Mouse (Mus musculus): ENCODE measurements around the gene Olfr653.

Gene Olfr653

DNA sequence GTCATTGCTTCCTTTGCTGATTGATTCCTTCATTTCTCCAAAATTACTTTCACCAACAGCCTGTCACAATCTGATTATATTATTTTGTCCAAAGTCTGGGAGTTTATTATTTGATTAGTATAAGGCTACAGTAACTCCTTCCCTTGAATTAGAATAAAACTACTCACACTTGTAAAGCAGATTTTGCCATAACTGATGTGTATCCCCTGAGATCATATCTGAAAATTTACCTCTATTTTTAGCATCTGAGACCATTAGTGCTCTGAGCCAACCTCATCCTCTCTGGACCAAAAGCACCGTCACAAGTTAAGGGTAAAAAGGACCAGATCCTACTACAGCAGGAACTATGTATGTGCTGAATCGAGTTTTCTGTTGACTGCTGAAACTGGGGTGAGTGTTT is at the start of gene Olfr653:
Gene Olfr653, plus strand, starts transcription at position 301 of the 400 bp plus-strand sequence.
- DNase-seq (ENCODE audit: low spot score in 2 of 2): no peak

DNA sequence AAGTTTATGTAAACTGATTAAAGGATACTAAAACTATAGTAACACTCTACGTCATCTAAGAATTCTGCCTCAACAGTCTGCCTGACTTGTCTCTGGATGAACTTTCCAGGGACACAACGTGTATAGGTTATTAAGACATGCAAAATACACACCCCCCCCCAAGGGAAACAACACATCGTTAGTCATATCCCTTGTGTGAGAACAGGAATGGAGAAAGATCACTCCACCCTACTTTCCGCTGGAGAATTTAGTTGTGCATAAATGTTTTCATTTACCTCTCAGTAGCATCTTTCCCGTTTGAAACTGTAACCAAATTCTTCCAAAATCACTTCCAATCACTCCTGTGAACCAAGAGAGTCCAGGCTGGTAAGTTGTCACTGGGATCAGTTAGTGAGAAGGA is 27.3 kb upstream of the Olfr653 start, which contains the start of gene Olfr651:
Gene Olfr651, plus strand, starts transcription at position 301 of the 400 bp plus-strand sequence.
- DNase-seq (ENCODE audit: low spot score in 2 of 2): no peak

DNA sequence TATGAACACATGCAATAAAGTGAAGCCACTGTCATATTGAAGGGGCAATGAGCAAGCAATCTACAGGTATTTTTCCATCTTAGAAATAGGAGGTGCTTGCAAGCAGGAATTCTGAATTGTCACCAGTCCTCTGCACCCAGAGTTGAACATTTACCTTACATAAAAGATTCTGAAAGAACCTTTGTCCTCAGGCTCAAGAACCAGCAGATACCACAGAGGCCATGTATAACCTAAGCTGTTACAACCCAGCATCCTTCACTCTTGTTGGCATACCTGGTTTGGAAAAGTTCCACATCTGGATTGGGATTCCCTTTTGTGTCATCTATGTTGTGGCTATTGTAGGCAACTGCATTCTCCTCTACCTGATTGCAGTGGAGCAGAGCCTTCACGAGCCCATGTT is 24.4 kb upstream of the Olfr653 start:
- DNase-seq (ENCODE audit: low spot score in 2 of 2): no peak

DNA sequence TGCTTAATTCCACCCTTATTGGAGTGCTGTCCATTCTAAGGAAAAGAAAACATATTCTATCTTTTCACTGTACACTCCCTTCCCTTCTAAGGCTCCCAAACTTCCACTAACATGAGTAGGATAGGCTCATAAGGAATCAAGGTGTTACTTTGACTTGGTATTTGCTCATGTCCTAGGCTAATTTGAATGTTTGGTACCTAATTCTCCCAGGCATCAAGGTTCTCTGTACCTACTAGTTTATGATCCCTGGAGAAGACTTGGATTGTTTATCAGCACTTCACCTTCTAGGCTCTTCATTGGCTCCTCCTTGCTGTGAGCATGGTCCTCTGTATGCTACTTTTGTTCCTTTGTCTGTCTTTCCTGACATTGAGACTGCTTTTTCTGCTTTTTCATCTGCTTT is 16.5 kb upstream of the Olfr653 start, which contains the start of gene Olfr652:
Gene Olfr652, plus strand, starts transcription at position 301 of the 400 bp plus-strand sequence.
- no peak for DNase-seq (ENCODE audit: low spot score in 2 of 2)

DNA sequence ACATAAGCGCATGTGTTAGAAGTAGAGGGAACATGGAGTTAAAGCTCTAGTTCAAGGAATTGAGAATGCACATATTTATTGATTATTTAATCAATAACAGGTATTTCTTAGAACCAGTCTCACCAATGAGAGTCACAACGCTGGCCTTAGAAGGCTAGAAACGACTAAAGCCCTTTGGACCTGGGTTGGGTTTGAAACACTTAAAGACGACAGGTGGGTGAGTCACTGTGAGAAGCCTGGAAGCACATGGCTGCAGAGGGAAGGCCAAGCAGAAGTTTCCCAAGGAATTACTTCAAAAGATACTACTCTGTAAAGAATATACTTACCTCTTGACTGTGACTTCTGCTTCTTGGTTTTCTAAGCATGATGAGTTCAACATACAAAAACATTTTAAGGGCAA is 3.7 kb downstream of the Olfr653 start:
- DNase-seq (ENCODE audit: low spot score in 2 of 2): no peak

DNA sequence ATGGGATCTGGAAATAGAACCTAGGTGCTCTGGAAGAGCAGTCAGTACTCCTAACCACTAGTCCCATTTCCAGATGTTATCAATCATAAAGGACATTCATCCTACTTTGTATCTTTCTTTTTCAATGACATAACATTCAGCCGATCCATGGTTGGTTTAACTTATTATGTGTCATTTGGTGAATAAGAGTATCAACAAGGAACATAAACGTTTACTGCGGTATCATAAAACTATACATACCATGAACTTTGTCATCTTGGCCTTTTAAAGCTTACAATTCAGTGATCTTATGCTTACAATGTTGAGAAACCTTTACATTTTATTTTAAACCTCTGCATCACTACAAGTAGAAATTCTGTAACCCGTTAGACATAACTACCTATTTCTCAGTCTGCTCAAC is 4.3 kb downstream of the Olfr653 start:
- no peak for DNase-seq (ENCODE audit: low spot score in 2 of 2)

DNA sequence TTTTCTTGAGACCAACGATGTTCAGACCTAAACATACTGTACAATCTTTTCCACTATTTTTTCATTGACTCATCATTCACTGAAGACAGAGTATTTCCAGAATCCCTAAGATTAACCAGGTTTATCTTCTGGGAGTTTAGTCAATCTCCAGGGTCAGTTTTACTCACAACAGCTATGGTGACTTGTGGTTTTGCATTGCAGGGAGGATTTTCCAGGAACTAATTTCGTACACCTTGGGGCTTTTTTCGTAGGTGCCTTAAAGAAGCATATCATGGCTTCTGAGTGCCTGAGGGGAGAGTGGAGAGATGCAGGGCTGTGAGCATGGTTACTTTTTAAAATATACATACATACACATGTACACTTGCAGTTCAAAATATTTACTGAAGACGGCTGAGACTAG is 9.6 kb downstream of the Olfr653 start, which contains the start of gene Olfr654:
Gene Olfr654, plus strand, starts transcription at position 301 of the 400 bp plus-strand sequence.
- no peak for DNase-seq (ENCODE audit: low spot score in 2 of 2)

DNA sequence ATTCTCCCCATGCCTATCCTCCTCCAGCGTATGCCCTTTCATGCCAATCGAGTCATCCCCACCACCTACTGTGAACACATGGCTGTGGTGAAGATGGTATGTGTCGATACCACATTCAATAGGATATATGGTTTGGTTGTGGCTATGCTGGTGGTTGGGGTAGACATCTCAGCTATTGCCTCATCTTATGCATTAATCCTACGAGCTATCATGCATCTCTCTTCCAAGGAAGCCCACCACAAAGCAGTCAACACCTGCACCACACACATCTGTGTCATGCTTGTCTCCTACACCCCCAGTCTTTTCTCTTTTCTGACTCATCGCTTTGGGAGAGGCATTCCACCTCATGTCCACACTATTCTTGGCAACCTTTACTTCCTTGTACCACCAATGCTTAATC is 11.2 kb downstream of the Olfr653 start:
- DNase-seq (ENCODE audit: low spot score in 2 of 2): no peak

DNA sequence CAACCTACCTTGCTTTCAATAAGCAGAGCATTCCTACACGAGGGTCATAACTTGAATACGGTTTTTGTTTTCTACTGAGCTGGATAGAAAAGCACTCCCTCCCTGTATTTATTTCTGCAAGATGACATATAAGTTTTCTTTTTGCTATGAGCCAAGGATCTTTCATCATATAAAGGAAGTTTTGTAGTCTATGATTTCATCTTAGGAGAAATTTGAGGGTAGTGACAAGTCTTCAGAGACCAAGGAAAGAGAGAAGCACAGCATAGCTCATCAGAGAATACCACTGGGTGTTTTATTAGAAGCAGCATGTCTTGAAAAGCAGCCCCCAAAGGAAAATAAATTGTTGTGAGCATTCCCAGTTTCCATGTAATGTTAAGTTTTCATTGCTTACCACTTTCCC is 24.6 kb downstream of the Olfr653 start, which contains the start of gene Olfr655:
Gene Olfr655, minus strand, starts transcription at position 101 of the 400 bp plus-strand sequence.
- DNase-seq (ENCODE audit: low spot score in 2 of 2): no peak

DNA sequence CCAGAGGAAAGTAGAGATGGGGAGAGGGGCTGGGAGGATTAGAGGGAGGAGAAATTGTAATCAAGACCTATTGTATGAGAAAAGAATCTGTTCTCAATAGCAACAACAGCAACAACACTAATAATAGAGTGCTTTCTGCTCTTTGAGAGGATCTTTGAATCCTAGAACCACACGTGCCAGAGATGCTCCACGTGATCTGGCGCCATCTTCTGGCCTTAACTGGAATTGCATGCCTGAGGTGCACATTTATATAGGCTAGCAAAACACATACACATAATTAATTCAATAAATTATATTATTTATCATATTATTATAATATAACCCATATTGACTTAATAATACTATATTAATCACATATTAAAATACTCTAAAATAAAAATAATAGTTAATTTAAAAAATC is 26.1 kb downstream of the Olfr653 start:
- DNase-seq (ENCODE audit: low spot score in 2 of 2): no peak

DNA sequence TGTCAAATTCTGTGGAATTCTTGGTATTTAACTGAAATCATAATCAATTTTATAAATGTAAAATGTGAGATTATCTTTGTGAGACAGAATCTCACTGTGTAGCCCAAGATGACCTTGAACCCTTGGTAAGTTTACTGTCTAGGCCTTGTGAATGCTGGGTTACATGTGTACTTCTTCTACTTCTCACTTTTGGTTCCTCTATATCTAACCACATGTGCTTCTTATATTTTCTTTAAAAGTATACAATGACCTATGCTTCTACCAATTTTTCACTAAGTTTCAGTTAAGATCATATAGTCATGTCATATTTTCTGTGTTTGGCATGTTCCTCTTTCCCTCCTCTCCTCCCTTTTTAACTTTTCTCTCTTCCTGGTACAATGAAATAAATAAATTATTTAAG is 27.6 kb downstream of the Olfr653 start:
- DNase-seq (ENCODE audit: low spot score in 2 of 2): no peak

DNA sequence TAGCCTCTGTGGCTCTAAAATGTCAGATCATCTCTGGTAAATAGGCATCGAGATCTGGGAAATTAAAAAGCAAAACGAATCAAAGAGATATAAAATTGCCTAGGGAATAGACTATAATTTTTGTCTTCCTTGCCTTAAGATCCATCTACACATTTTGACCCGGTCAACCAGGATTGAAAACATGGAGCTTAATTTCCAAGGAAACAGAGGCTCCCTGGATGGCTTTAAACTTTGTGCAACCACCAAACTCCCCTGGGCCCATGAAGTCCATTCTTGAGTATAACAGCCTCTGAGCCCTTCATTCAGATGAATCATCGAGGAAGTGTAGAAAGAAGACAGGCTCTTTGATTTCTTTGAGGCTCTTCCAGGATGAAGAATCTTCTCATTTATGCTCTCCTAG is 36.5 kb downstream of the Olfr653 start, which contains the start of gene Olfr656:
Gene Olfr656, plus strand, starts transcription at position 301 of the 400 bp plus-strand sequence.
- DNase-seq (ENCODE audit: low spot score in 2 of 2): no peak

DNA sequence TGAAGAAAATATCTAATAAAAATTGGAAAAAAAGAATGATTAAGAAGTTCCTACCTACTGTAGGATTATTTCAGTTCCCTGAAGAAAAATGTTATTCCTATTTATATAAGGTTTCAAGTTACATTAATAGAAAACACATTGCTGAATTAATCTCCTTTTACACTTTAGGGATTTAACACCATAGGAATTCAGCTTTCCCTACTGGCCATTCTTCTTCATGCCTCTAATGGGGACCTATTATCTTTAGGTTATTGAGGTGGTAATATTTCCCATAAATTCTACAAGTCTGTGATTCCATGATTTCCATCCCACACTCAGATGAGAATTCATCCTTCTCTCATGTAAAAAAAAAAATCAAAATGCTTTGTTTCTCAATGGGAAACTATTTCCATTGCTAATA is 47.4 kb downstream of the Olfr653 start, which contains the start of gene Olfr657:
Gene Olfr657, plus strand, starts transcription at position 301 of the 400 bp plus-strand sequence.
- no peak for DNase-seq (ENCODE audit: low spot score in 2 of 2)

Data from heart, adult 9 months (tissue).